Mouse (Mus musculus): ENCODE measurements around the gene Lamb1. TPM values are rescaled to one million over a fixed set of nuclear protein-coding genes. Genes with fewer than 3 reads are reported as not detected.

The Lamb1 gene
- polyA plus RNA-seq, 1 experiment from 2014 or later: 60.4 TPM

GRCm38 (mm10) chr12:31270776-31271175 is 5.7 kb downstream of the Lamb1 start:
- 91% methylated on average over 5 of the region's 5 CpGs for WGBS
- H3K36me3 ChIP-seq: peaks cover 71% of the 10 kb centered on the region
- H3K27ac ChIP-seq: peak overlapping the region; percentile 77
- H3K4me2 ChIP-seq: no peak overlapping the region
- H3K4me1 ChIP-seq (replicated peaks): peaks cover 55% of the 10 kb centered on the region
- no peaks in the 10 kb centered on the region for H3K9me3 ChIP-seq
- H3K27me3 ChIP-seq: no peaks in the 10 kb centered on the region
- H3K4me3 ChIP-seq (replicated peaks): no peak overlapping the region
- ATAC-seq (ENCODE audit: insufficient number of reproducible peaks, insufficient read depth, low FRiP score, low TSS enrichment, low read depth): no peak
- H3K9ac ChIP-seq (replicated peaks): no peak overlapping the region

- no peak overlapping the region for H3K4me3 ChIP-seq (replicated peaks)
- peak overlapping the region; percentile 4; the same call in 1 of the 2 replicates for H3K4me2 ChIP-seq
- no peaks in the 10 kb centered on the region for H3K27me3 ChIP-seq
- H3K9me3 ChIP-seq: no peaks in the 10 kb centered on the region
- no peak overlapping the region; the same call in 1 of the 2 replicates for H3K9ac ChIP-seq (replicated peaks)
- H3K27ac ChIP-seq: peak overlapping the region; percentile 77
- WGBS: 52% methylated on average over 16 of the region's 16 CpGs
- peaks cover 54% of the 10 kb centered on the region for H3K4me1 ChIP-seq (replicated peaks)
- ATAC-seq (ENCODE audit: insufficient number of reproducible peaks, insufficient read depth, low FRiP score, low TSS enrichment, low read depth): no peak
- H3K36me3 ChIP-seq: peaks cover 79% of the 10 kb centered on the region
Observed at GRCm38 (mm10) chr12:31271361-31272011, 6.5 kb downstream of the Lamb1 start.

DNA sequence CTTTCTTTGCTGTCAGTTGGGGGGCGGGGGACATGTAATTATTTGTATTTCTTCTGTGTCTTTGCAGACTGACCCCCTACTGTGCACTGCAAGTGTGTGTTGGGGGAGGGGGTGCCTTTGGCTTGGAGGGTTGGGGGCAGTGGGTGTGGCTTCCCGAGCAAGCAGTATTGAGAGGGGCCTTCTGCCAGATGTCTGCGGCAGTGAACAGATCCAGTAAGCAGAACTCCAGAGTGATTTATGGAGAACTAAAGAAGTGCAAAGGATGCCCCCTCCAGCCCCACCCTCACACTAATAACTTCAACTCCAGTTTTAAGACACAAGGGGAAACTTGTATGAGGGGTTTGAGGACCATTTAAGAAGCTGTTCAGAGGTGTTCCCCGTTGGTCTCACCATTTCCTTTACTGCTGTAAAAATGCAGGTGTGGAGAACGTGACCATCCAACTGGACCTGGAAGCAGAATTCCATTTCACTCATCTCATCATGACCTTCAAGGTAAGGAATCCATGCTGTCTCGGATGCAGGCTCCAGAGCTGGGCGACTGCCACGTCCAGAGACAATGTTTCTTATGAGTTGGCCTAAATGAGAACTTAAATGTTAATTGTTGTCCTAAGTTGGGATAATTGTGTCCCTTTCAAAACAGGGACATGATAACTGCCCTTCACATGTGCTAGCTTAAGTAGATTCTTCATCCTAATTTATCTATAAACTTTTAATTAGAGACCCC is 7.1 kb downstream of the Lamb1 start:
- no peak overlapping the region for H3K4me3 ChIP-seq (replicated peaks)
- no peaks in the 10 kb centered on the region for H3K27me3 ChIP-seq
- peak overlapping the region; percentile 77 for H3K27ac ChIP-seq
- no peak for ATAC-seq (ENCODE audit: insufficient number of reproducible peaks, insufficient read depth, low FRiP score, low TSS enrichment, low read depth)
- 49% methylated on average over 8 of the region's 8 CpGs for WGBS
- H3K4me2 ChIP-seq: 0 out of 2 replicates have a peak overlapping the region, but pooled peaks have one; percentile 4
- no peak overlapping the region for H3K9ac ChIP-seq (replicated peaks)
- H3K4me1 ChIP-seq (replicated peaks): peaks cover 47% of the 10 kb centered on the region
- peaks cover 82% of the 10 kb centered on the region for H3K36me3 ChIP-seq
- H3K9me3 ChIP-seq: no peaks in the 10 kb centered on the region

GRCm38 (mm10) chr12:31272846-31273245 is 7.8 kb downstream of the Lamb1 start:
- no peaks in the 10 kb centered on the region for H3K27me3 ChIP-seq
- H3K9me3 ChIP-seq: no peaks in the 10 kb centered on the region
- ATAC-seq (ENCODE audit: insufficient number of reproducible peaks, insufficient read depth, low FRiP score, low TSS enrichment, low read depth): no peak
- no peak overlapping the region for H3K4me2 ChIP-seq
- peaks cover 88% of the 10 kb centered on the region for H3K36me3 ChIP-seq
- H3K9ac ChIP-seq (replicated peaks): no peak overlapping the region
- WGBS: 85% methylated on average over 2 of the region's 2 CpGs
- no peak overlapping the region for H3K27ac ChIP-seq
- no peak overlapping the region for H3K4me3 ChIP-seq (replicated peaks)
- peaks cover 40% of the 10 kb centered on the region for H3K4me1 ChIP-seq (replicated peaks)

DNA sequence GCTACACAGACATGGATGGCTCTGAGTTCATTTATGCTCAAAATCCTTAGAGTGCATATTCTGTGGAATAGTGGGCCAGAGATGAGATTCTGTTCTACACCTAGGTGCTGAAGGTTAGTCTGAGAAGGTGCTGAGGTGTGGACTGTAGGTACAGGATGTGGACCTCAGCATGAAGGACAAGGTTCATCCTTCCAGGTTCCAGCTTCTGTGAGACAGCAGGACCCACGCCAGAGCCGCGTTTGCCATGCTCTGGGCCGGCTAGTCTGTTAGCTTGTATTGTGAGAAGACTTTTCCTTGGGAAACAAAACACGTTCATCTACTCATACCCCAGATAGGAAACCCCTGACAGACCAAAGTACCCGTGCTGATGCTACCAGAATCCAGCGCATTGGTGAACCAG is 8.6 kb downstream of the Lamb1 start:
- Histone ChIP-seq H3K4me3 (replicated peaks) (no peak overlapping the region), H3K36me3 (peaks cover 92% of the 10 kb centered on the region), H3K9ac (replicated peaks) (no peak overlapping the region), H3K27me3 (no peaks in the 10 kb centered on the region), H3K27ac (no peak overlapping the region), H3K4me1 (replicated peaks) (peaks cover 34% of the 10 kb centered on the region), H3K9me3 (no peaks in the 10 kb centered on the region), H3K4me2 (no peak overlapping the region)
- WGBS: 95% methylated on average over 7 of the region's 7 CpGs
- ATAC-seq (ENCODE audit: insufficient number of reproducible peaks, insufficient read depth, low FRiP score, low TSS enrichment, low read depth): no peak

GRCm38 (mm10) chr12:31275411-31275810 is 10.4 kb downstream of the Lamb1 start:
- no peaks in the 10 kb centered on the region for H3K27me3 ChIP-seq
- no peak overlapping the region for H3K9ac ChIP-seq (replicated peaks)
- H3K4me2 ChIP-seq: no peak overlapping the region
- 77% methylated on average over 10 of the region's 10 CpGs for WGBS
- H3K36me3 ChIP-seq: peaks cover 97% of the 10 kb centered on the region
- H3K4me1 ChIP-seq (replicated peaks): peaks cover 26% of the 10 kb centered on the region
- H3K4me3 ChIP-seq (replicated peaks): no peak overlapping the region
- ATAC-seq (ENCODE audit: insufficient number of reproducible peaks, insufficient read depth, low FRiP score, low TSS enrichment, low read depth): no peak
- H3K27ac ChIP-seq: 0 out of 2 replicates have a peak overlapping the region, but pooled peaks have one; percentile 23
- no peaks in the 10 kb centered on the region for H3K9me3 ChIP-seq

DNA sequence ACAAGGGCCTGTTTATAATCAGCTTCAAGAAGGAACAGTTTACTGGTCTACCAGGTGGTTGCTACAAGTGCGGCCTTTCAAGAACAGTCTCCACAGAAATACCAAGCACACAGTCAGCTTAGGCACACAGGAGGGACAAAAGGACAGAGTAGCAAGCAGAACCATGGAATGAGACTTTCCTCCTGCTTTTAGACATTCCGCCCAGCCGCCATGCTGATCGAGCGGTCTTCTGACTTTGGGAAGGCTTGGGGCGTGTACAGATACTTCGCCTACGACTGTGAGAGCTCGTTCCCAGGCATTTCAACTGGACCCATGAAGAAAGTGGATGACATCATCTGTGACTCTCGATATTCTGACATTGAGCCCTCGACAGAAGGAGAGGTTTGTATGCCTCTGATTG is 13.2 kb downstream of the Lamb1 start:
- no peak overlapping the region for H3K27ac ChIP-seq
- H3K9me3 ChIP-seq: no peaks in the 10 kb centered on the region
- peaks cover 7% of the 10 kb centered on the region for H3K4me1 ChIP-seq (replicated peaks)
- WGBS: 96% methylated on average over 11 of the region's 11 CpGs
- no peak overlapping the region for H3K4me2 ChIP-seq
- peaks cover 96% of the 10 kb centered on the region for H3K36me3 ChIP-seq
- no peak overlapping the region for H3K9ac ChIP-seq (replicated peaks)
- H3K27me3 ChIP-seq: no peaks in the 10 kb centered on the region
- ATAC-seq (ENCODE audit: insufficient number of reproducible peaks, insufficient read depth, low FRiP score, low TSS enrichment, low read depth): no peak
- no peak overlapping the region for H3K4me3 ChIP-seq (replicated peaks)

DNA sequence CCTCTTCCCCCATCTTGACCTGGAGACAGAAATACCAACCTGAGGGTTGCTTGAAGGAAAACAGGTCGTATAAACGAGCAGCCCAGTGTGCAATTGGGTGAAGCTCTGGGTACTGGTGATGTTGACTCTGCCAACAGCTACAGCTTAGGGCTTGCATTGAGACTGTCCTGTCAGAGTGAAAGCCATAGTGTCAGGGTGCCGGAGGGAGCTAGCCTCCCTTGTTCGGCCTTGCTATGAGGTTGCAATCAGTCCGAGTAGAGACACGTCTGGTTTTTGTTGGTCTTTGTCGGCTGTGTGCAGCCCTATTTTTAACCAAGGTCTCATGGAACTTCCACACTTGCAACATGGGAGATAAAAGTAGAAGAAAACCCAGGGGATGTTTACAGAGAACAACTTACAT is 15.3 kb downstream of the Lamb1 start:
- Histone ChIP-seq H3K36me3 (peaks cover 96% of the 10 kb centered on the region), H3K27ac (no peak overlapping the region)
- 87% methylated on average over 7 of the region's 7 CpGs for WGBS

DNA sequence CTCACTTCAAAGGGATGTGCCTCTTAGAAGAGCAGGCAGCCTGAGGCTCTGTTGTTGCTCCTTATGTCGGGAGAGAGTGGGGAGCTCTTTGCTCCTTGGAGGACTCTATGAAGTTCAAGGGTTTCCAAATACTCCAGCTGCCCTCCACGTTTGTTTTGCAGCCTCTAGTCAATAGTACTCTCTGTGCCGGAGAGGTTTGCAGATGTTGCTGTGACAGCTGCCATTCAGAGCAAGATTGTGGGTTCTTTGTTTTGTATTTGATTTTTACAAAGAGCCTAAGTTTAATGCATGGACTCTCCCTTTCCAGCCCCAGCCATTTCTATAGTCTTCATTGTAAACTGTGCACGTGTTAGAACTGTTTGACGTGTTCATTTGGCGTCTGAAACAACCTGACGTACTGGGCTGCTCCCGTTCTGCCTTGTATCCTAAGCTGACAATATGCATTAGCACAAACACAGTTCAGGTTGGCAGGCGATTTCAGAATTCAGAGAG is 16.1 kb downstream of the Lamb1 start:
- H3K4me1 ChIP-seq (replicated peaks): no peaks in the 10 kb centered on the region
- H3K27me3 ChIP-seq: no peaks in the 10 kb centered on the region
- no peaks in the 10 kb centered on the region for H3K9me3 ChIP-seq
- no peak overlapping the region for H3K4me2 ChIP-seq
- peaks cover 96% of the 10 kb centered on the region for H3K36me3 ChIP-seq
- WGBS: 79% methylated on average over 9 of the region's 9 CpGs
- H3K9ac ChIP-seq (replicated peaks): no peak overlapping the region
- no peak overlapping the region for H3K27ac ChIP-seq
- ATAC-seq (ENCODE audit: insufficient number of reproducible peaks, insufficient read depth, low FRiP score, low TSS enrichment, low read depth): no peak
- no peak overlapping the region for H3K4me3 ChIP-seq (replicated peaks)

More for the DNA sequence above, 15.3 kb downstream of the Lamb1 start:
- Histone ChIP-seq H3K27me3 (no peaks in the 10 kb centered on the region), H3K4me3 (replicated peaks) (no peak overlapping the region), H3K4me2 (no peak overlapping the region), H3K9me3 (no peaks in the 10 kb centered on the region), H3K9ac (replicated peaks) (no peak overlapping the region), H3K4me1 (replicated peaks) (peaks cover 3% of the 10 kb centered on the region; the same call in 1 of the 2 replicates)
- no peak for ATAC-seq (ENCODE audit: insufficient number of reproducible peaks, insufficient read depth, low FRiP score, low TSS enrichment, low read depth)

DNA sequence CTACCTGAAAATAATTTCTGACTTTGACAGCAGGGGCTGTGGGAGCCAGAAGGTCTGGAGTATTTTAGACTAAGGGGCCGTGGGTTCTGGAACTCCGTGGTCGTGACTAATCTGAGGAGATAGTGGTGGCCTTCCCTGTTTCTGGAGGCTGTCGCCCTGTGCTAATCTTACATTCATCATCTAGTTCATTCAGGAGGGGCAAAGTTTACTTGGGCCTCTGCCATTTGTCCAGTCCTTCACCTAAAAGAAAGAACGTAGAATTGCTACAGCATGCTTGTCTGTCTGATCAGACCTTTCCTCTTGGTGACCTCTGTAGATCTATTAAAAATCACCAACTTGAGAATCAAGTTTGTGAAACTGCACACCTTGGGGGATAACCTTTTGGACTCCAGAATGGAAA is 17.2 kb downstream of the Lamb1 start:
- Histone ChIP-seq H3K36me3 (peaks cover 96% of the 10 kb centered on the region), H3K27ac (no peak overlapping the region), H3K9me3 (no peaks in the 10 kb centered on the region)

GRCm38 (mm10) chr12:31283131-31283530 is 18.1 kb downstream of the Lamb1 start:
- H3K27me3 ChIP-seq: no peaks in the 10 kb centered on the region
- WGBS: 94% methylated on average over 4 of the region's 4 CpGs
- no peak overlapping the region for H3K4me2 ChIP-seq
- H3K9ac ChIP-seq (replicated peaks): no peak overlapping the region
- no peak overlapping the region for H3K27ac ChIP-seq
- no peak overlapping the region for H3K4me3 ChIP-seq (replicated peaks)
- H3K36me3 ChIP-seq: peaks cover 96% of the 10 kb centered on the region
- ATAC-seq (ENCODE audit: insufficient number of reproducible peaks, insufficient read depth, low FRiP score, low TSS enrichment, low read depth): no peak
- H3K9me3 ChIP-seq: no peaks in the 10 kb centered on the region
- H3K4me1 ChIP-seq (replicated peaks): no peaks in the 10 kb centered on the region

More for the DNA sequence above, 17.2 kb downstream of the Lamb1 start:
- no peak for ATAC-seq (ENCODE audit: insufficient number of reproducible peaks, insufficient read depth, low FRiP score, low TSS enrichment, low read depth)
- Histone ChIP-seq H3K4me3 (replicated peaks) (no peak overlapping the region), H3K9ac (replicated peaks) (no peak overlapping the region), H3K4me1 (replicated peaks) (no peaks in the 10 kb centered on the region), H3K4me2 (no peak overlapping the region), H3K27me3 (no peaks in the 10 kb centered on the region)
- WGBS: 86% methylated on average over 5 of the region's 5 CpGs

Measured in limb, embryonic 12.5 days (tissue).